Mouse (Mus musculus) heart, embryonic 15.5 days (tissue): ENCODE measurements around the gene Foxm1. TPM values are rescaled to one million over a fixed set of nuclear protein-coding genes. Genes with fewer than 3 reads are reported as not detected.
A peak's percentile ranks its signal among the peaks of the same experiment; 100 is the strongest.

ENCODE experiments used
- ATAC-seq: fragments of 200-750 bp; cut with Nextera tagmentation; replicated peaks from 2 replicates; pipeline ENCODE4 v1.8.0; 2017; ENCODE audit warnings: low read depth, moderate TSS enrichment; ENCODE audit not compliant: insufficient number of reproducible peaks, insufficient read depth, low FRiP score
- H3K27ac ChIP-seq: fragments of 300-500 bp; sonication (generic); 2 replicates; pipeline ENCODE4 v1.5.1; 2015; ENCODE audit warnings: mild to moderate bottlenecking, inconsistent platforms
- H3K27me3 ChIP-seq: fragments of 300-500 bp; sonication (generic); 2 replicates; pipeline ENCODE4 v1.6.1; 2015; ENCODE audit warnings: inconsistent platforms
- H3K36me3 ChIP-seq: fragments of 300-500 bp; sonication (generic); 2 replicates; pipeline ENCODE4 v1.6.1; 2015; ENCODE audit warnings: mild to moderate bottlenecking, inconsistent platforms
- H3K4me1 ChIP-seq: fragments of 300-500 bp; sonication (generic); replicated peaks from 2 replicates; pipeline ENCODE4 v1.6.1; 2015; ENCODE audit warnings: inconsistent platforms
- H3K4me2 ChIP-seq: fragments of 300-500 bp; sonication (generic); 2 replicates; pipeline ENCODE4 v1.6.1; 2015; ENCODE audit warnings: inconsistent platforms, mild to moderate bottlenecking, moderate library complexity
- H3K4me3 ChIP-seq: fragments of 300-500 bp; sonication (generic); 2 replicates; pipeline ENCODE4 v1.5.1; 2015; ENCODE audit warnings: mild to moderate bottlenecking, inconsistent platforms
- H3K9ac ChIP-seq: fragments of 300-500 bp; sonication (generic); 2 replicates; pipeline ENCODE4 v1.6.1; 2015; ENCODE audit warnings: mild to moderate bottlenecking, inconsistent platforms
- H3K9me3 ChIP-seq: fragments of 300-500 bp; sonication (generic); replicated peaks from 2 replicates; pipeline ENCODE4 v1.6.1; 2016; ENCODE audit warnings: inconsistent platforms
- WGBS: fragments of 180-500 bp; shearing (Covaris S2); methylation state at CpG from one replicate; pipeline ENCODE4 v1.1.7; 2015; ENCODE audit warnings: mixed read lengths; 5-methylcytosine and 5-hydroxymethylcytosine counted together
- polyA plus RNA-seq: library from polyadenylated mRNA; unstranded; fragments of >200 nt; fragmentation: Nextera tagmentation; extraction: Ambion mirVana; gene quantifications from 2 replicates; pipeline ENCODE4 v1.2.1, GENCODE M21; 2015

Foxm1 gene
- polyA plus RNA-seq, 1 experiment from 2014 or later, result 18.1 TPM

DNA sequence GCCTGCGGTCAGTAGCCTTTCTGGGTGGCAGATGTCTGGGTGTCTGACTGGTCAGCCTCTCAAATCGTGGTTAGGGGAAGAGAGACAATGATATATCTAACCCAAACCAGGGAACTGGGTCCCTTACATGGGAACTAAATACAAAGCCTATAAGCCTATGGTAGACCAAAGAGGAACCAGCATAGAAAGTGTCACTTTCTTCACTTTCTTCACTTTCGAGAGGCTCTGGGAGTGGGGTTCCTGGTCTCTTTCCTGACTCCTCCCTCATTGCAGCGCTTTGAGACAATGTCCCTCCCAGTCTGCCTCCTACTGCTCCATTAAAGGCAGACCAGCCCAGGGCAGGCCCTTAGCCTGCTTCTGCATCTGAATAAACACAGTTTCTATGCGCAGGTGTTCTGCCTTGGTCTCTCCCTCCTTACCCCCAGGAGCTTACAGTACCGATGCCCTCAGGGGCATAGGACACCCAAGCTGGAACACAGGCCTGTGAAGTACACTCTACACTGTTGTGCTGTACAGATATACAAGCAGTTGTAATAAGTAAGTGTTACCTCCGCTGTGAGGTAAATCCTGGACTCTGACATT lies 45.9 kb downstream of the Foxm1 start:
- H3K36me3 ChIP-seq, result peaks cover 51% of the 10 kb centered on the region
- no peak overlapping the region for H3K4me2 ChIP-seq
- no peak for ATAC-seq
- H3K4me3 ChIP-seq, result no peak overlapping the region
- H3K4me1 ChIP-seq, result peaks cover 5% of the 10 kb centered on the region; the same call in 1 of the 2 replicates
- WGBS, result 86% methylated on average over 7 of the region's 7 CpGs
- no peaks in the 10 kb centered on the region for H3K27me3 ChIP-seq
- no peak overlapping the region for H3K27ac ChIP-seq
- H3K9ac ChIP-seq, result no peak overlapping the region
- no peaks in the 10 kb centered on the region for H3K9me3 ChIP-seq

DNA sequence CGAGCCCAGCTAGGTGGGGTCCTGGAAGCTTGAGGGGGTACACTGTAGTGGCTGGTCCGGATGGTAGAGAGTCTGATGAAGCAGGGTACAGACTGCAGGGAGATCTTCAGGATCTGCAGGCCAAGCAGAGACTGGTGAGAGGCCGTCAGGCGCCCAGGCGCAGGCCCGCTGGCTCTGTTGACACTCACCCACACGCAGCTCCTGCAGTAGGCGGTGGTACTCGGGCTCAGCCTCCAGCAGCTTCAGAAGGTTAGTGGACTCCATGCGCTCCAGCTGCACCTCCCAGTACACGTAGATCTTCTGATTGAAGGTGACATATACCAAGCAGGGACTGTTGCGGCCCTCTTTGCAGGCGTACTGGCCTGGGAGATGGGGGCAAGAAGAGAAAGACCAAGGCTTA lies 47.5 kb downstream of the Foxm1 start:
- Histone ChIP-seq H3K4me3 (no peak overlapping the region), H3K27ac (no peak overlapping the region), H3K36me3 (peaks cover 51% of the 10 kb centered on the region), H3K9ac (no peak overlapping the region), H3K27me3 (no peaks in the 10 kb centered on the region), H3K4me2 (no peak overlapping the region), H3K4me1 (no peaks in the 10 kb centered on the region), H3K9me3 (no peaks in the 10 kb centered on the region)
- no peak for ATAC-seq
- WGBS, result 92% methylated on average over 13 of the region's 13 CpGs

DNA sequence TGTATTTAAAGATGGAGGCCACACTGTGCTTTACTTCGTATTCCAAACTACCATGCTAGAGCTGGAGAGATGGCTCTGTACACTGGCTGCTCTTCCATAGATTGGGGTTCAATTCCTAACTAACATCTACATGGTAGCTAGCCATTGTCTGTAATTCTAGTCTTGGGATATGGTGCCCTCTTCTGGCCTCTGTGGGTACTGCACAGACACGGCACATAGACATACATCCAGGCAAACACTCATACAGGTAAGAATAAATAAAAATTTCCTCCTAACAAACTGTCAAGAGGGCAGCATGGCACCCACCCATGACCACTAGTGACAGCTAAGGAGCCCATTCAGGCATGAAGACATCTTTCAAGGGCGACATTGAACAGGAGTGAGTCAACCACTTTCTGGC lies 48.3 kb downstream of the Foxm1 start:
- WGBS, result 22% methylated on average over 3 of the region's 3 CpGs
- H3K4me3 ChIP-seq, result no peak overlapping the region
- H3K27ac ChIP-seq, result no peak overlapping the region
- no peaks in the 10 kb centered on the region for H3K9me3 ChIP-seq
- ATAC-seq, result no peak
- H3K9ac ChIP-seq, result no peak overlapping the region
- H3K27me3 ChIP-seq, result no peaks in the 10 kb centered on the region
- peaks cover 51% of the 10 kb centered on the region for H3K36me3 ChIP-seq
- no peaks in the 10 kb centered on the region for H3K4me1 ChIP-seq
- H3K4me2 ChIP-seq, result no peak overlapping the region

DNA sequence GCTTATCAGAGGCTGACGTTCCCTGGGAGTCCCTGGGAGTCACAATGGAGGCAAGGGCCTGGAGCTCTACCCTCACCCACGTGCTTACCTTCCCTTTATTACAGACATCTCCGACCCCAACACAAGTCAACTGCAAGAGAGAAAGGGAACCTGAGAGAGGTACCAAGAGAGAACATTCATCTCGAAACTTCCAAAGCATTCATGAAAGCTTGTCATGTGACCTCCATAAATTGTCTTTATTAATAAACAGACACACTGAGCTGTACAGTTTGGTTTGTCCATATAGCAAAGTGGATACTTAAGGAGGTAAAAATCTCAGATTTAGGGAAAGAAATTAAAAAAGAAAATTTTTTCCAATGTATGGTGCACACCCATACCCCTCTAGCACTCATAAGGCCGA lies 53.4 kb downstream of the Foxm1 start:
- Histone ChIP-seq H3K9me3 (no peaks in the 10 kb centered on the region), H3K27me3 (no peaks in the 10 kb centered on the region), H3K4me2 (no peak overlapping the region), H3K9ac (no peak overlapping the region), H3K4me3 (no peak overlapping the region), H3K4me1 (no peaks in the 10 kb centered on the region), H3K36me3 (peaks cover 18% of the 10 kb centered on the region), H3K27ac (no peak overlapping the region)
- WGBS, result 83% methylated on average over 5 of the region's 5 CpGs
- ATAC-seq, result no peak

DNA sequence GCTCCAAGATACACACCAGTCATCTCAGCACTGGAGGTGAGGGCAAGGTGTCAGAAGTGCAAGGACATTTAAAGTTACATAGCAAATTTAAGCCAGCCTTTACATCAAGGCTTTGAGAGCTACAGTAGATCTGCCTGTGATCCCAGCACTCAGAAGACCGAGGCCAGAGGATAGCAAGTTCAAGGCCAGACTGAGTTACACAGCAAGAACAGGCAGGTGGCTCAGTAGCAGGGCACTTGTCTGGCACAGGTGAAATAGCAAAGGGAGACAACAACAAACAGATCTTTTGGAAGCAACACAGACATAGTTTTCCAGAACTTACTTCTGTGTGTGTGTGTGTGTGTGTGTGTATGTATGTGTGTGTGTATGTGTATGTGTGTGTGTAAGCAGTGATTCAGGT lies 55.3 kb downstream of the Foxm1 start:
- Histone ChIP-seq H3K9me3 (no peaks in the 10 kb centered on the region), H3K4me3 (no peak overlapping the region), H3K4me1 (no peaks in the 10 kb centered on the region), H3K27ac (no peak overlapping the region), H3K36me3 (peaks cover 3% of the 10 kb centered on the region; the same call in 1 of the 2 replicates), H3K4me2 (no peak overlapping the region), H3K27me3 (no peaks in the 10 kb centered on the region), H3K9ac (no peak overlapping the region)
- WGBS, result 89% methylated on average over 1 of the region's 1 CpGs
- ATAC-seq, result no peak

DNA sequence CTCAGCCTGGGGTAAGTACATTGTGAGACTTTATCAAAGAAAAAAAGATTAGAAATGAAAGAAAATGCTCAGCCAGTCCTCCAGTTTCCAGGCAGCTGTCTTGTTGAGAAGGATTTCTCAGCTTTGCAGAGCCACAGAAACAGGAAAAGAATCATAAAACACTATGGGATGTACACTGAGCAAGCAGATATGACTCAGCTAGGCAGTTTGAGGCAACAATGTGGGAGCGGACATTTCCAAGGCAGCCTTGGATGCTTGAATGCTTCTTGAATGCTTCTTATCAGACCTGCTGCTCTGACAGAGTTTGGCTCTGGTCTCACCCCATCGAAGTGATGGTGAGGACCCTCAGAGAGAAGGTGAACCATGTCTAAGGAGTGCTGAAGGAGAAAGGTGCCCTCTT lies 58.3 kb downstream of the Foxm1 start:
- Histone ChIP-seq H3K27ac (peak overlapping the region; percentile 2; the same call in 1 of the 2 replicates), H3K9me3 (no peaks in the 10 kb centered on the region), H3K4me3 (no peak overlapping the region), H3K4me1 (peaks cover 7% of the 10 kb centered on the region), H3K9ac (no peak overlapping the region), H3K36me3 (no peaks in the 10 kb centered on the region), H3K4me2 (no peak overlapping the region), H3K27me3 (no peaks in the 10 kb centered on the region)
- WGBS, result 44% methylated on average over 2 of the region's 2 CpGs
- ATAC-seq, result no peak

DNA sequence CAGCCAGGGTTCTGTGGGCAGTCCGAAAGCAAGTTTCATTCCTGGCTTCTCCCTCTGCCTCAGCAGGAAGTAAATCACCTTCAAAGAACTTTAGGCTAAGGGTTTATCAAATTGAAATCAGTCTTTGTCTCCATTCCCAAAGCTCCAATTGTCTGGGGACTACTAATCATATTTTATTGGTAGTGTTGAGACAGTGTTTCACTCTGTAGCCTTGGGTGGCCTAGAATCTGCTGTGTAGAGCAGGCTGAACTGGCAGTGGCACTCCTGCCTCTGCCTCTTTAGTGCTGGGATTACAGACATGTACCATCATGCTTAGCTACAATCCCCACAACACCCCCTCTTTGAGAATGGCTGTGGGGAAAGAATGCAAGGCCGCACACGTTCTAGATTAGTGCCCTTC lies 58.7 kb downstream of the Foxm1 start:
- 84% methylated on average over 3 of the region's 3 CpGs for WGBS
- Histone ChIP-seq H3K27me3 (no peaks in the 10 kb centered on the region), H3K9ac (no peak overlapping the region), H3K4me3 (no peak overlapping the region), H3K36me3 (no peaks in the 10 kb centered on the region), H3K4me2 (no peak overlapping the region), H3K4me1 (peaks cover 7% of the 10 kb centered on the region), H3K9me3 (no peaks in the 10 kb centered on the region), H3K27ac (0 out of 2 replicates have a peak overlapping the region, but pooled peaks have one; percentile 2)
- no peak for ATAC-seq

DNA sequence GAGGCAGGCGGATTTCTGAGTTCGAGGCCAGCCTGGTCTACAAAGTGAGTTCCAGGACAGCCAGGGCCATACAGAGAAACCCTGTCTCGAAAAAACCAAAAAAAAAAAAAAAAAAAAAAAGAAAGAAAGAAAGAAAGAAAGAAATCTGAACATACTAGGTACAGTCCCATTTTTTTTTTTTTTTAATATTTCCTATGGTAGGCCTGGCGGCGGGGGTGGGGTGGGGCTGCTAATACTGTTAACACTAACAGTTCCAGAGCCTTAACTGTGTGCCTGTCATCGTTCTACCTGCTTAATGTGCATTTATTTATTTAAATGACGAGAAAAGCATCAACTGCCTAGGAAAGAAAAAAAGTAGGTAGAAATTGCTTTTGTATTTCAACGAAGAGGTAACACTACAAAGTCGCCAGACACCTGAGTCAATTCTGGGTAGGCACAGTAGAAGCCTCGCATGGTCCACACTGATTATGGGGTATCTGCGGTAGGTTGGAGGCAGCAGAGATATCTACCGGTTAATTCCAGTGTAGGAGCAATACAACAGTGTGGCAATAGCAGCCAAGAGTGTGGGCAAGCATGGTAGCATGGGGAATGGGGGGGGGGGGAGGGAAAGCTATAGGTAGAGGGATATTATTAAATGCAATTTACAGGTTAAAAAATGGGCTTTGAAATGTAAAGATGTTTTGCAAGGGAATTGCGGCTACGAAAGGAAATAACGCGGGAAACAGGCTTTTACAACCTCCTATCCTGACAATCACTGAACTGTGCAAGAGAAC lies 60.9 kb downstream of the Foxm1 start:
- Histone ChIP-seq H3K4me2 (peak overlapping the region; percentile 75), H3K9me3 (no peaks in the 10 kb centered on the region), H3K36me3 (peaks cover 6% of the 10 kb centered on the region; the same call in 1 of the 2 replicates), H3K4me3 (peak overlapping the region; percentile 69), H3K27me3 (no peaks in the 10 kb centered on the region), H3K9ac (peak overlapping the region; percentile 65), H3K27ac (peak overlapping the region; percentile 94), H3K4me1 (peaks cover 7% of the 10 kb centered on the region)
- 43% methylated on average over 15 of the region's 16 CpGs for WGBS
- ATAC-seq, result 0 out of 2 replicates have a peak, but pooled peaks have one; percentile 1

DNA sequence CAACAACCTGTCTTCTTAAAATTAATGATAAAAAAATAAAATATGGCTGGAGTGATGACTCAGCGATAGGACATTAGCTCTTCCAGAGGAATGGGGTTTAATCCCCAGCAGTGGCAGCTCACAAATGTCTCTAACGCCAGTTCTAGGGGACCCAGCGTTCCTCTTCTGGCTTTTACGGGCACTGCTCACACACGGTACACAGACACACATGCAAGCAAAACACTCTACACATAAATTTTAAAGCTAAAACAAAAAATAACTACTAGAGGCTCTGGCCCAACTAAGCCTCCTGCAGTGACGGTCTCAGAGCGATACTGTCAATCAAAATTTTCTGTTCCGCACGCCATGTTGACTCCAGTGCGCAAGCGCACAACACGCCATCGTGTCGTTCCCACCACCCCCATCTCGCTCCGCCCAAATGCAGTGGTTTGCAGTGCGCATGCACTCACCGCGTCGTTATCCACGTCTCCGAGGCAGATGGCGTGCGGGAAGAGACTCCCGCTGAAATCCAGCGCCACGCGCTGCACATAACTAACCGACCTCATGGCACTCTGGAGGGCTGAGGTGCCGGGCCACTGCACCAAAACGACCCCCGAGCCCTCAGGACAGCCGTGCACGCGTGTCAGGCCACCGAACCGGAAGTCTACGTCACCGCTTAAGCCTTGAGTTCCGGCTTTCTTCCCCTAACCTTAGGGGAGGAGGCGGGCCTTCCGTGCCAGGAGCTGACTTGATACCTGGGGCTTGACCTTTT lies 61.7 kb downstream of the Foxm1 start, which contains the start of gene Itfg2:
Gene Itfg2 (minus strand): TSS at position 663 of the 751 bp plus-strand sequence.
- Histone ChIP-seq H3K4me2 (peak within 1 kb of the TSS; percentile 75), H3K4me3 (peak within 1 kb of the TSS; percentile 69), H3K27ac (peak within 1 kb of the TSS; percentile 94), H3K27me3 (no peaks in the 10 kb centered on the region), H3K4me1 (peaks cover 7% of the 10 kb centered on the region), H3K9ac (peak within 1 kb of the TSS; percentile 73), H3K9me3 (no peaks in the 10 kb centered on the region), H3K36me3 (peaks cover 12% of the 10 kb centered on the region; the same call in 1 of the 2 replicates)
- WGBS, result 0% methylated on average over 42 of the region's 42 CpGs
- ATAC-seq, result peak; percentile 94

DNA sequence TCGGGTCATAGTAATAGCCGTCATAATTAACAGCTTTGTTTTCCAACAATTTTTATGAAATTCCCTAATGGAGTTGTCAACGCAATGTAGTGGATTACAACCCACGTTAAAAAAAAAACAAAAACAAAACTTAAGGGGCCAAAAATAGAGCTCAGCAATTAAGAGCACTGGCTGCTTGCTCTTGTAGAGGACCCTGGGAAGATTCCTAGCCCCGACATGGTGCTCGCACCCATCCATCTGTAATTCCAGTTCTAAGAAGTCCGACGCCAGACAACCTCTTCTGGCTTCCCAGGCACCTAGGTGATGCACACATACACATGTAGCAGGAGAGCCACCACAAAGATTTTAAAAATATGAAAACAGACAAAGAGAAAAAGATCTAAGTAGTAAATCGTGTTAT lies 62.3 kb downstream of the Foxm1 start:
- 23% methylated on average over 9 of the region's 9 CpGs for WGBS
- Histone ChIP-seq H3K4me2 (peak overlapping the region; percentile 75), H3K27me3 (no peaks in the 10 kb centered on the region), H3K27ac (peak overlapping the region; percentile 94), H3K9ac (peak overlapping the region; percentile 73; the same call in 1 of the 2 replicates), H3K4me1 (peaks cover 10% of the 10 kb centered on the region), H3K36me3 (peaks cover 18% of the 10 kb centered on the region), H3K9me3 (no peaks in the 10 kb centered on the region), H3K4me3 (peak overlapping the region; percentile 69)
- no peak for ATAC-seq
